Mouse (Mus musculus) brain, embryonic 14.5 days (tissue): Measurements from ENCODE around the gene Macf1.

Experiments
- CTCF ChIP-seq: fragments of 200-500 bp; IDR thresholded peaks from 2 replicates; pipeline ENCODE4 v1.5.1; 2012; ENCODE audit warnings: inconsistent platforms, mild to moderate bottlenecking, moderate library complexity, borderline replicate concordance; ENCODE audit not compliant: insufficient read depth, insufficient read length; ENCODE audit errors: extremely low read depth
- POLR2A ChIP-seq: fragments of 200-500 bp; IDR thresholded peaks from 2 replicates; pipeline ENCODE4 v1.6.1; 2012; ENCODE audit warnings: mild to moderate bottlenecking, inconsistent platforms, borderline replicate concordance; ENCODE audit not compliant: poor library complexity, insufficient read depth, insufficient read length, severe bottlenecking; ENCODE audit errors: extremely low read depth

- no peak for TF ChIP-seq CTCF
- no peak for TF ChIP-seq POLR2A
Measured at GRCm38 (mm10) chr4:123732163-123732910, 48.2 kb upstream of the Macf1 start.
